Mouse (Mus musculus): ENCODE measurements at regions not wholly inside any gene's neighbourhood (a gene's known extent, or its start where the extent isn't known, plus 50 kb on each side); places are given as distances from the start of the nearest gene placed in this dataset.

- ATAC-seq (replicated peaks; ENCODE audit: low FRiP score, poor library complexity, severe bottlenecking), result no peak
These were observed 179.2 kb upstream of the Cnr1 start for GRCm38 (mm10) chr4:33745180-33745579.

GRCm38 (mm10) chr4:33747316-33747895 is 177.0 kb upstream of the Cnr1 start:
- no peak for ATAC-seq (replicated peaks; ENCODE audit: low FRiP score, poor library complexity, severe bottlenecking)

- no peak for ATAC-seq (replicated peaks; ENCODE audit: low FRiP score, poor library complexity, severe bottlenecking)
These were observed 156.7 kb upstream of the Cnr1 start for GRCm38 (mm10) chr4:33767721-33768120.

GRCm38 (mm10) chr4:33786027-33786426 is 138.4 kb upstream of the Cnr1 start:
- no peak for ATAC-seq (replicated peaks; ENCODE audit: low FRiP score, poor library complexity, severe bottlenecking)

DNA sequence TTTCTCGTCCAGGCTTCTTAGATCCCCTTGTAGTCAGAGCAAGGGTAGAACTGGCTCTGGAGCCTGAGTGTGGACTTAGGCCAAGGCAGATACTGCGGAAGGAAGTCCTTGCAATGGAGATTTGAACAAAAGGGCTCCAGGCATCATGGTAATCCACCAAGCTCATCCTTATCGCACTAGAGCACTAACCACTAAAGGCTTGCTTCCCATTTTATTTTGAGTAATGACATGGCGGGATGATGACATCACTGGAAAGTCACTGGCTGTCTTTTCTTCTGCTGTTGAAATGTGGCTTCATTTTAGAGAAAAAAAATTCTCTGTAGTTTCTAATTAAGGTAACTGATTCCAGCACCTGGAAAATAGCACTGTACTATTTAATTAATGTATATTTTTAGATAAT is 137.4 kb upstream of the Cnr1 start:
- no peak for ATAC-seq (replicated peaks; ENCODE audit: low FRiP score, poor library complexity, severe bottlenecking)

DNA sequence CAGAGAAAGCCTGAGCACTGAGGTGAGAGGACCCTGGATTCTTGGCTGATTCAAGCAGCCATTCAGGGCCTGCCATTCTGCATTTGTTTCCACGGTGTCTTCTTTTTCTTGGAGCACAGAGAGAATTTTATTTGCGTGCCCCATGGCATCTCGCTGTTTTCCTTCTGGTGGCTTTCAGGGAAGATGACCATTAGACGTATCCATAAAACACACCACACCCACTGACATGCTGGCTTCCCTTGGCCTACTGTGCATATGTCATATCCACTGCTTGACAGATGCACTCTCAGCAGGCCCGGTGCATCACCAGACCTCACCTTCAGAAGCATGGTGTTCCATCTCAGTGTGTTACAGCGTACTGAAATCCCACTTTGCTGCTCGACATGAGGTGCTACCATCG is 131.0 kb upstream of the Cnr1 start:
- ATAC-seq (replicated peaks; ENCODE audit: low FRiP score, poor library complexity, severe bottlenecking), result no peak

GRCm38 (mm10) chr4:33795461-33795860 is 128.9 kb upstream of the Cnr1 start:
- no peak for ATAC-seq (replicated peaks; ENCODE audit: low FRiP score, poor library complexity, severe bottlenecking)

DNA sequence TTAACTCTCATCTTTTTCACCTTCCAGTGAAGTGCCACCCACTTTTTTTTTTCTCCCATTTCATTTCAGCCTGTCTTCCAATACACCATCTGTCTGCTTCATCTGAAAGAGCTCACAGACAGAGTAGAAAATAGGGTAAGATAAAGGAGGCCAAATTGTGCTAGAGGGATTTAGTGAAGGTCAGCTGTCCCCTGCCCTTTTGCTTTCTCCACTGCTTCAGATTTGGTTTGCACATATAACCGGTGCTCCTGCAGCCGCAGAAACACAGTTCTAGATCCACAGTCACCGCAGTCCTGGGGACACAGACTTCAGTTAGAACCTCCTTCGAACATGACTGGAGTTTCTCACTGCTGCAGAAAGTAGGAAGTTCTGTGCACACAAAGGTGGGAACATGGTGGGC is 126.4 kb upstream of the Cnr1 start:
- ATAC-seq (replicated peaks; ENCODE audit: low FRiP score, poor library complexity, severe bottlenecking), result no peak

- ATAC-seq (replicated peaks; ENCODE audit: low FRiP score, poor library complexity, severe bottlenecking), result no peak
These were observed 125.7 kb upstream of the Cnr1 start for GRCm38 (mm10) chr4:33798654-33799053.

GRCm38 (mm10) chr4:33799110-33799509 is 125.3 kb upstream of the Cnr1 start:
- no peak for ATAC-seq (replicated peaks; ENCODE audit: low FRiP score, poor library complexity, severe bottlenecking)

DNA sequence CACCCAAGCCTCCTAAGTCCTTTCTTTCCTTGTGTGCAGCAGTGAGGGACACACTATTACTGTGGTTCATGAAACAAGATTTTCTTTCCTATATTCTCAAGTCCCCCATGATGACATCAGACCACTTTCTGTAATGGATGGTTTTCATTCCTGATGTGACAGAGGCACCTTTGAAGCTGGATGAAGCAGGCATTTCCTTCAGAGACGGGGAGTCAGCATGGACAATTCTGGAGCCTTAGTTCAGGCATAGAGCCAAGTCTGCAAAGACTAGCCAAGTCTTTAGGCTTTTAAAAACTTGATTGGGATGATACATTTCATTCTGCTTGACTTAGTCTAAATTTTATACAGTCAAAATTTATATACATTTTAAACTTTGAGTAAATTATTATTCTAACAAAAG is 124.6 kb upstream of the Cnr1 start:
- ATAC-seq (replicated peaks; ENCODE audit: low FRiP score, poor library complexity, severe bottlenecking), result no peak

GRCm38 (mm10) chr4:33812338-33812737 is 112.1 kb upstream of the Cnr1 start:
- ATAC-seq (replicated peaks; ENCODE audit: low FRiP score, poor library complexity, severe bottlenecking), result no peak

DNA sequence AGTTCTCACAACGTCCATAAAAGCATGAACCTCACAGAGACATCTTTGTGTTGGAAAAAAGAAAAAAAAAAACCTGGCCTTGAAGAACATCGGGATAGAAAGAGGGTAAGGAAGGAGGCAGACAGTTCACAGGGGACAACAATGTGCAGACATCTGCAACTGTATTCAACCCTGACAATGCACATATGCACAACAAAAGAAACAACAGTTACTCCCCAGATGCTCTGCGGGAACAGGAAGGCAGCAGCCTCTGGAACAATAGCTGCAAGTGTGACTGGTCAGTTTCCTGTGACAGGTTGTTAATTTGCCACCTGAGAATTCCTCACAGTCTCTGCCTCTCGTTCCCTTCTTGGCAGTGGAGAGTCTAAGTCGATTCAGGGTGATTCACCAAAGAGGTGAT is 100.5 kb upstream of the Cnr1 start:
- ATAC-seq (replicated peaks; ENCODE audit: low FRiP score, poor library complexity, severe bottlenecking), result no peak

GRCm38 (mm10) chr4:33833134-33833533 is 91.3 kb upstream of the Cnr1 start:
- no peak for ATAC-seq (replicated peaks; ENCODE audit: low FRiP score, poor library complexity, severe bottlenecking)

DNA sequence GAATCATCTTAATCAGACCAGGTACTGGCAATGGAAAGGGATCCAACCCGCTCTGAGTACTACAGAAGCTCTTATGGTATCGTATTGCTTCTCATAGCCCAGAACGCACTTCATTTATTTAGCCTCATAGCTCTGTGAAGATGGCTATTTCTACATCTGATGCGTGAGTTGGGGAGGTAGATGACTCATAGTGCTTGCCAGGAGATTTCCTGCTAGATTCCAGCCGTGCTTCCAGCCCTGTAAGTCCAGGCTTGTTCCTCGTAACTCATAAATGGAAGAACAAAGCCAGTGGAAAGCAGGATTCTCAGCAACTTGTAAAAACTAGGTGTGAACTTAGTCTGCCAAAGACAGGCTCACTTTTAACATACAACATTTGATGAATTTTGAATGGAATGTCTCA is 86.0 kb upstream of the Cnr1 start:
- ATAC-seq (replicated peaks; ENCODE audit: low FRiP score, poor library complexity, severe bottlenecking), result no peak

- ATAC-seq (replicated peaks; ENCODE audit: low FRiP score, poor library complexity, severe bottlenecking), result no peak
These were observed 84.3 kb upstream of the Cnr1 start for GRCm38 (mm10) chr4:33840119-33840518.

- ATAC-seq (replicated peaks; ENCODE audit: low FRiP score, poor library complexity, severe bottlenecking), result no peak
These were observed 78.6 kb upstream of the Cnr1 start for GRCm38 (mm10) chr4:33845611-33846395.

DNA sequence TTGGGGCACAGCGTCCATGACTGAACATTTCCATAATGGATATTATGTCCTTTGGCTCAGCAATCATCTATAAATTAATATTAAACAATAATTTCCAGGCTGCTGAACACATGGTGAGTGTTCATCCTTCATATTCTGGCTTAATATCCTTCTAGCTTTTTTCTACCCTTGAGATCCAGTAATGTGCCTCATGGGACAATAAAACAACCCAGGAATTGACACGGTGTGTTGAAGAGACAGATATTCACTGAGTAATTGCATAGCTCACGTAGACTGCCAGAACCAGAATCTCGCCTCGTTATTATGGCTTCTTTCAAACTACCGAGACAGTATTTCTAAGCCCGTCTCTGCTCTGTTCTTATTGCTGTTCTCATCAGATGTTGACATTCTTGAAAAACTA is 74.1 kb upstream of the Cnr1 start:
- ATAC-seq (replicated peaks; ENCODE audit: low FRiP score, poor library complexity, severe bottlenecking), result no peak

GRCm38 (mm10) chr4:33852294-33852693 is 72.1 kb upstream of the Cnr1 start:
- ATAC-seq (replicated peaks; ENCODE audit: low FRiP score, poor library complexity, severe bottlenecking), result no peak

- no peak for ATAC-seq (replicated peaks; ENCODE audit: low FRiP score, poor library complexity, severe bottlenecking)
These were observed 69.3 kb upstream of the Cnr1 start for GRCm38 (mm10) chr4:33855112-33855511.

DNA sequence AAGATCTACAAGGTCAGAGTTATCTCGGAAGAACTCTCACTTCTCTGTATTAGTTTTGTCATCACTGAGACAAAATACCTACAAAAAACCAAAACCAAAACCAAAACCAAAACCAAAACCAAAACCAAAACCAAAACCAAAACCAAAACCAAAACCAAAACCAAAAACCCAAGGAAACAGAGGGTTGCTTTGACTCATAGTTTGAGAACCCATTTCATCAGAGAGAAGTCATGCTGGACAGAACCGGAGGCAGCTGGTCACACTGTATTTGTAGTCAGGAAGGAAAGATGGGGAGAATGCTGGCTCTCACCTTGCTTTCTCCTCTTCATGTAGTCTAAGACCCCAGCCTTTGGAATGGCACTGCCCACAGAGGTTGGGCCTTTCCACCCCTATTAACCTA is 57.3 kb upstream of the Cnr1 start:
- no peak for ATAC-seq (replicated peaks; ENCODE audit: low FRiP score, poor library complexity, severe bottlenecking)

GRCm38 (mm10) chr4:33869317-33869716 is 55.1 kb upstream of the Cnr1 start:
- ATAC-seq (replicated peaks; ENCODE audit: low FRiP score, poor library complexity, severe bottlenecking), result no peak

Data from erythroid progenitor cell, adult 5-6 weeks (primary cell).